Mouse (Mus musculus) kidney, postnatal 14 days (tissue): ENCODE data around the gene Akt3.

ENCODE experiments used
- DNase-seq: peaks from one replicate; pipeline ENCODE4 v3.0.0; 2022; ENCODE audit warnings: mixed read lengths

Akt3 gene

GRCm38 (mm10) chr1:177008777-177009176 lies 249.2 kb downstream of the Akt3 start:
- DNase-seq: no peak

GRCm38 (mm10) chr1:177007405-177007804 lies 250.6 kb downstream of the Akt3 start:
- no peak for DNase-seq

- DNase-seq: no peak
Measured at GRCm38 (mm10) chr1:177004041-177004741, 253.8 kb downstream of the Akt3 start.

- no peak for DNase-seq
Measured at GRCm38 (mm10) chr1:177002951-177003350, 255.1 kb downstream of the Akt3 start.

- DNase-seq: no peak
Measured at GRCm38 (mm10) chr1:176999011-176999410, 259.0 kb downstream of the Akt3 start.

- peak; percentile 56 for DNase-seq
Measured at GRCm38 (mm10) chr1:176997711-176998689, 260.0 kb downstream of the Akt3 start.

GRCm38 (mm10) chr1:176997254-176997653 lies 260.7 kb downstream of the Akt3 start:
- DNase-seq: no peak

- DNase-seq: peak; percentile 43
Measured at GRCm38 (mm10) chr1:176996630-176997201, 261.3 kb downstream of the Akt3 start.

GRCm38 (mm10) chr1:176996166-176996565 lies 261.8 kb downstream of the Akt3 start:
- no peak for DNase-seq

- DNase-seq: no peak
Measured at GRCm38 (mm10) chr1:176995419-176995775, 262.6 kb downstream of the Akt3 start.

GRCm38 (mm10) chr1:176994707-176995418 lies 263.1 kb downstream of the Akt3 start:
- no peak for DNase-seq

GRCm38 (mm10) chr1:176994087-176994486 lies 263.9 kb downstream of the Akt3 start:
- DNase-seq: no peak

GRCm38 (mm10) chr1:176993141-176994010 lies 264.6 kb downstream of the Akt3 start:
- DNase-seq: no peak

GRCm38 (mm10) chr1:176992517-176992916 lies 265.5 kb downstream of the Akt3 start:
- no peak for DNase-seq

GRCm38 (mm10) chr1:176991473-176991872 lies 266.5 kb downstream of the Akt3 start:
- no peak for DNase-seq

GRCm38 (mm10) chr1:176986990-176987740 lies 270.8 kb downstream of the Akt3 start:
- DNase-seq: no peak

GRCm38 (mm10) chr1:176986275-176986674 lies 271.7 kb downstream of the Akt3 start:
- DNase-seq: no peak

GRCm38 (mm10) chr1:176985691-176986090 lies 272.3 kb downstream of the Akt3 start:
- no peak for DNase-seq

GRCm38 (mm10) chr1:176982671-176983070 lies 275.3 kb downstream of the Akt3 start:
- DNase-seq: peak; percentile 9

- no peak for DNase-seq
Measured at GRCm38 (mm10) chr1:176981511-176981910, 276.5 kb downstream of the Akt3 start.

GRCm38 (mm10) chr1:176980801-176981400 lies 277.1 kb downstream of the Akt3 start:
- DNase-seq: no peak
